Comparison of ENCODE assay signal across 20 mouse cellular contexts in genomic region chr6:114958249-114959011, GRCm38 (mm10). TPM values are rescaled to one million over a fixed set of nuclear protein-coding genes. Genes with fewer than 3 reads are reported as not detected.
DNase-seq lines count a peak whose midpoint lies in the region; ATAC-seq lines count a peak whose summit lies in the region.
"Had no signal": no experiment of that assay in that cellular context is flagged by ENCODE, and none has a peak within 500 bp of the region (broad histone marks: within the 10 kb centered on the region; RNA-seq: fewer than 3 reads in every experiment).

No protein-coding gene starts in this region.

- peaks cover 14% of the 10 kb centered on the region for H3K4me1 ChIP-seq in kidney, embryonic 16.5 days (ENCODE audit: insufficient read depth, low read length)
- H3K4me1 ChIP-seq in neural tube, embryonic 13.5 days (replicated peaks), result peaks cover 19% of the 10 kb centered on the region
- H3K4me1 ChIP-seq in limb, embryonic 12.5 days (replicated peaks), result peaks cover 41% of the 10 kb centered on the region
- no peaks in the 10 kb centered on the region for H3K4me1 ChIP-seq in heart, embryonic 11.5 days (ENCODE audit: control insufficient read depth, insufficient read depth, low read length)
- H3K4me1 ChIP-seq in embryonic facial prominence, embryonic 10.5 days, result 0 out of 2 replicates have a peak, but pooled peaks cover 6% of the 10 kb centered on the region
- H3K4me1 ChIP-seq: forebrain, embryonic 15.5 days; heart, embryonic 10.5 days; midbrain, embryonic 13.5 days; stomach, embryonic 15.5 days had no signal

- ATAC-seq in kidney, embryonic 16.5 days (ENCODE audit: low FRiP score, low TSS enrichment), result 0 out of 2 replicates have a peak, but pooled peaks have one; percentile 65
- no peak; the same call in 1 of the 2 replicates for ATAC-seq in neural tube, embryonic 13.5 days (ENCODE audit: low read depth)
- peak; percentile 61 for ATAC-seq in limb, embryonic 12.5 days (ENCODE audit: insufficient number of reproducible peaks, insufficient read depth, low FRiP score, low TSS enrichment, low read depth)
- ATAC-seq in heart, embryonic 11.5 days (replicated peaks; ENCODE audit: insufficient number of reproducible peaks, low FRiP score, low TSS enrichment), result no peak
- ATAC-seq: forebrain, embryonic 15.5 days; midbrain, embryonic 13.5 days had no signal

- 35% methylated on average over 10 of the region's 10 CpGs for WGBS in kidney, embryonic 16.5 days
- 63% methylated on average over 10 of the region's 10 CpGs for WGBS in neural tube, embryonic 13.5 days
- 33% methylated on average over 10 of the region's 10 CpGs for WGBS in limb, embryonic 12.5 days
- 75% methylated on average over 10 of the region's 10 CpGs for WGBS in heart, embryonic 11.5 days (ENCODE audit: insufficient replicate concordance)
- WGBS in embryonic facial prominence, embryonic 10.5 days, result 84% methylated on average over 10 of the region's 10 CpGs

- H3K36me3 ChIP-seq in kidney, embryonic 16.5 days (ENCODE audit: insufficient read depth, low read length), result no peaks in the 10 kb centered on the region
- no peaks in the 10 kb centered on the region for H3K36me3 ChIP-seq in neural tube, embryonic 13.5 days
- H3K36me3 ChIP-seq in limb, embryonic 12.5 days, result no peaks in the 10 kb centered on the region
- H3K36me3 ChIP-seq in heart, embryonic 11.5 days (ENCODE audit: control insufficient read depth, insufficient read depth, low read length), result no peaks in the 10 kb centered on the region
- H3K36me3 ChIP-seq in embryonic facial prominence, embryonic 10.5 days (replicated peaks), result no peaks in the 10 kb centered on the region
- H3K36me3 ChIP-seq: forebrain, embryonic 15.5 days; heart, embryonic 10.5 days; hindbrain, embryonic 12.5 days; midbrain, embryonic 13.5 days; stomach, embryonic 15.5 days had no signal

- H3K27ac ChIP-seq in kidney, embryonic 16.5 days (ENCODE audit: low read length), result no peak overlapping the region
- H3K27ac ChIP-seq in neural tube, embryonic 13.5 days (replicated peaks), result peak overlapping the region; percentile 18
- H3K27ac ChIP-seq in limb, embryonic 12.5 days, result peak overlapping the region; percentile 62
- no peak overlapping the region for H3K27ac ChIP-seq in heart, embryonic 11.5 days (ENCODE audit: low read depth, low read length)
- H3K27ac ChIP-seq in embryonic facial prominence, embryonic 10.5 days (replicated peaks), result no peak overlapping the region
- H3K27ac ChIP-seq: forebrain, embryonic 15.5 days; heart, embryonic 10.5 days; hindbrain, embryonic 12.5 days; midbrain, embryonic 13.5 days; stomach, embryonic 15.5 days had no signal

- H3K9me3 ChIP-seq in kidney, embryonic 16.5 days (ENCODE audit: low read length), result no peaks in the 10 kb centered on the region
- H3K9me3 ChIP-seq in neural tube, embryonic 13.5 days, result no peaks in the 10 kb centered on the region
- no peaks in the 10 kb centered on the region for H3K9me3 ChIP-seq in limb, embryonic 12.5 days
- no peaks in the 10 kb centered on the region for H3K9me3 ChIP-seq in heart, embryonic 11.5 days (replicated peaks; ENCODE audit: control insufficient read depth, low read length)
- no peaks in the 10 kb centered on the region for H3K9me3 ChIP-seq in embryonic facial prominence, embryonic 10.5 days
- H3K9me3 ChIP-seq: forebrain, embryonic 15.5 days; heart, embryonic 10.5 days; hindbrain, embryonic 12.5 days; midbrain, embryonic 13.5 days; stomach, embryonic 15.5 days had no signal

- DNase-seq in kidney, postnatal 25 days, result no peak
- DNase-seq in neural tube, embryonic 10.5 days (ENCODE audit: extremely low spot score, low spot score), result no peak
- no peak for DNase-seq in embryonic facial prominence, embryonic 10.5 days (ENCODE audit: low spot score)
- DNase-seq: adrenal gland, adult 2 months; cerebellum, adult 9-10 months; heart, postnatal 10 days; kidney, postnatal 36 days; right cerebral cortex, postnatal 14 days; spleen, adult 18-20 months; thymus, adult 2 months had no signal

- no peak overlapping the region for H3K4me2 ChIP-seq in kidney, embryonic 16.5 days (replicated peaks; ENCODE audit: low read depth, low read length)
- no peak overlapping the region for H3K4me2 ChIP-seq in neural tube, embryonic 13.5 days
- peak overlapping the region; percentile 23 for H3K4me2 ChIP-seq in limb, embryonic 12.5 days
- H3K4me2 ChIP-seq in heart, embryonic 11.5 days, result no peak overlapping the region
- H3K4me2 ChIP-seq: forebrain, embryonic 15.5 days; hindbrain, embryonic 12.5 days; liver, embryonic 11.5 days; midbrain, embryonic 13.5 days; stomach, embryonic 15.5 days had no signal

- no peak overlapping the region for H3K4me3 ChIP-seq in kidney, embryonic 16.5 days (ENCODE audit: low read length)
- no peak overlapping the region for H3K4me3 ChIP-seq in neural tube, embryonic 13.5 days
- no peak overlapping the region for H3K4me3 ChIP-seq in limb, embryonic 12.5 days (replicated peaks)
- H3K4me3 ChIP-seq in heart, embryonic 11.5 days (ENCODE audit: low read depth, low read length), result no peak overlapping the region
- no peak overlapping the region for H3K4me3 ChIP-seq in embryonic facial prominence, embryonic 10.5 days
- H3K4me3 ChIP-seq: forebrain, embryonic 15.5 days; heart, embryonic 10.5 days; hindbrain, embryonic 12.5 days; midbrain, embryonic 13.5 days; stomach, embryonic 15.5 days had no signal

- no peak overlapping the region for H3K9ac ChIP-seq in kidney, embryonic 16.5 days (replicated peaks; ENCODE audit: low read length)
- H3K9ac ChIP-seq in neural tube, embryonic 13.5 days, result no peak overlapping the region; the same call in 1 of the 2 replicates
- H3K9ac ChIP-seq in limb, embryonic 12.5 days (replicated peaks), result no peak overlapping the region
- no peak overlapping the region for H3K9ac ChIP-seq in heart, embryonic 11.5 days (ENCODE audit: low read depth, low read length)
- H3K9ac ChIP-seq: forebrain, embryonic 15.5 days; hindbrain, embryonic 12.5 days; midbrain, embryonic 13.5 days; stomach, embryonic 15.5 days had no signal

- H3K27me3 ChIP-seq in kidney, embryonic 16.5 days (ENCODE audit: insufficient read depth, low read length), result no peaks in the 10 kb centered on the region
- no peaks in the 10 kb centered on the region for H3K27me3 ChIP-seq in neural tube, embryonic 13.5 days
- H3K27me3 ChIP-seq in limb, embryonic 12.5 days, result peaks cover 3% of the 10 kb centered on the region; the same call in 1 of the 2 replicates
- H3K27me3 ChIP-seq in heart, embryonic 11.5 days (ENCODE audit: control insufficient read depth, insufficient read depth, low read length), result no peaks in the 10 kb centered on the region
- no peaks in the 10 kb centered on the region; the same call in 1 of the 2 replicates for H3K27me3 ChIP-seq in embryonic facial prominence, embryonic 10.5 days (replicated peaks; ENCODE audit: low read depth, poor library complexity, severe bottlenecking)
- H3K27me3 ChIP-seq: forebrain, embryonic 15.5 days; hindbrain, embryonic 12.5 days; stomach, embryonic 15.5 days had no signal

RNA-seq across cellular contexts. Expression of gene Vgll4, which starts 11.4 kb away (rescaled TPM):
- polyA plus RNA-seq in kidney, embryonic 16.5 days (2015; fragmentation: Nextera tagmentation; extraction: Ambion mirVana), result 114 and 123 TPM in 2 replicates
- polyA plus RNA-seq in neural tube, embryonic 13.5 days (2015; fragmentation: Nextera tagmentation; extraction: Ambion mirVana), result 60.6 and 65.2 TPM in 2 replicates
- polyA plus RNA-seq in limb, embryonic 12.5 days (2016; fragmentation: Nextera tagmentation; extraction: Ambion mirVana), result 146 and 156 TPM in 2 replicates
- 49.1 and 51.6 TPM in 2 replicates for polyA plus RNA-seq in heart, embryonic 11.5 days (2014; fragmentation: Nextera tagmentation; extraction: Ambion mirVana)
- 98.8 and 111 TPM in 2 replicates for polyA plus RNA-seq in embryonic facial prominence, embryonic 10.5 days (2016; fragmentation: Nextera tagmentation; extraction: Ambion mirVana)

Comparison
In these comparisons a context has a peak if more than half of its experiments do, and no peak if none do; other contexts are left out.
1. ATAC-seq: peak in kidney, embryonic 16.5 days (single experiment) and limb, embryonic 12.5 days (single experiment); none in neural tube, embryonic 13.5 days (single experiment) and heart, embryonic 11.5 days (single experiment).
2. H3K27ac ChIP-seq: peak in neural tube, embryonic 13.5 days (single experiment) and limb, embryonic 12.5 days (single experiment); none in kidney, embryonic 16.5 days (single experiment), heart, embryonic 11.5 days (single experiment) and embryonic facial prominence, embryonic 10.5 days (single experiment).